Mouse (Mus musculus): Measurements from ENCODE around the gene Inpp5b.
A peak's percentile ranks its signal among the peaks of the same experiment; 100 is the strongest.

Inpp5b gene

GRCm38 (mm10) chr4:124768963-124769591 lies 27.4 kb downstream of the Inpp5b start:
- DNase-seq, result no peak

GRCm38 (mm10) chr4:124770624-124771023 lies 29.0 kb downstream of the Inpp5b start:
- no peak for DNase-seq

- no peak for DNase-seq
These were observed 30.5 kb downstream of the Inpp5b start for GRCm38 (mm10) chr4:124772125-124772524.

GRCm38 (mm10) chr4:124773449-124773848 lies 31.8 kb downstream of the Inpp5b start:
- DNase-seq, result no peak

- no peak for DNase-seq
These were observed 32.3 kb downstream of the Inpp5b start for GRCm38 (mm10) chr4:124773995-124774394.

- DNase-seq, result no peak
These were observed 32.8 kb downstream of the Inpp5b start for GRCm38 (mm10) chr4:124774429-124774828.

- DNase-seq, result no peak
These were observed 39.7 kb downstream of the Inpp5b start for GRCm38 (mm10) chr4:124781361-124781760.

GRCm38 (mm10) chr4:124782395-124782794 lies 40.7 kb downstream of the Inpp5b start:
- no peak for DNase-seq

GRCm38 (mm10) chr4:124783937-124784336 lies 42.3 kb downstream of the Inpp5b start:
- DNase-seq, result no peak

- DNase-seq, result no peak
These were observed 48.4 kb downstream of the Inpp5b start for GRCm38 (mm10) chr4:124790013-124790412.

GRCm38 (mm10) chr4:124792114-124792513 lies 50.5 kb downstream of the Inpp5b start:
- DNase-seq, result no peak

GRCm38 (mm10) chr4:124796141-124796540 lies 54.5 kb downstream of the Inpp5b start:
- DNase-seq, result no peak

GRCm38 (mm10) chr4:124796913-124797312 lies 55.3 kb downstream of the Inpp5b start:
- DNase-seq, result no peak

- DNase-seq, result peak; percentile 89
These were observed 60.1 kb downstream of the Inpp5b start, which contains the start of gene Mtf1 for GRCm38 (mm10) chr4:124801552-124802308. TSS of gene Mtf1 (plus strand) at chr4:124802104.

- DNase-seq, result peak; percentile 95
These were observed 60.9 kb downstream of the Inpp5b start for GRCm38 (mm10) chr4:124802309-124803260.

GRCm38 (mm10) chr4:124803406-124803805 lies 61.8 kb downstream of the Inpp5b start:
- DNase-seq, result no peak

- DNase-seq, result peak; percentile 28
These were observed 66.9 kb downstream of the Inpp5b start for GRCm38 (mm10) chr4:124808511-124808910.

GRCm38 (mm10) chr4:124809136-124809883 lies 67.7 kb downstream of the Inpp5b start:
- peak; percentile 25 for DNase-seq

GRCm38 (mm10) chr4:124810056-124810455 lies 68.4 kb downstream of the Inpp5b start:
- no peak for DNase-seq

GRCm38 (mm10) chr4:124811347-124811975 lies 69.8 kb downstream of the Inpp5b start:
- DNase-seq, result no peak

GRCm38 (mm10) chr4:124815901-124816300 lies 74.3 kb downstream of the Inpp5b start:
- no peak for DNase-seq

GRCm38 (mm10) chr4:124817803-124818202 lies 76.2 kb downstream of the Inpp5b start:
- peak; percentile 71 for DNase-seq

Measured in kidney, adult 18-20 months (tissue).